Mouse (Mus musculus): ENCODE measurements around the gene Sec24a.
"Not testable (repeated sequence)": the region's sequence is repeated elsewhere in the genome, so short reads cannot be mapped to it uniquely, and the experiment has no call there.

Gene Sec24a

GRCm38 (mm10) chr11:51763213-51763907 is at the start of gene Sec24a, which contains the start of gene Sar1b:
TSS of gene Sec24a (minus strand) at chr11:51763634.
TSS of gene Sar1b (plus strand) at chr11:51763687.
- in situ Hi-C loops (cut with MboI, MseI) = no loop called here

GRCm38 (mm10) chr11:51812022-51812546 is 48.6 kb upstream of the Sec24a start:
- in situ Hi-C loops (cut with MboI, MseI) = no loop called here

GRCm38 (mm10) chr11:51811230-51811629 is 47.8 kb upstream of the Sec24a start:
- in situ Hi-C loops (cut with MboI, MseI) = no loop called here

GRCm38 (mm10) chr11:51809632-51810224 is 46.3 kb upstream of the Sec24a start:
- in situ Hi-C loops (cut with MboI, MseI) = no loop called here

- in situ Hi-C loops (cut with MboI, MseI) = no loop called here
Observed at GRCm38 (mm10) chr11:51807108-51807879, 43.9 kb upstream of the Sec24a start.

- in situ Hi-C loops (cut with MboI, MseI) = no loop called here
Observed at GRCm38 (mm10) chr11:51805221-51805981, 42.0 kb upstream of the Sec24a start.

GRCm38 (mm10) chr11:51800634-51801325 is 37.3 kb upstream of the Sec24a start:
- in situ Hi-C loops (cut with MboI, MseI) = no loop called here

GRCm38 (mm10) chr11:51796272-51796671 is 32.8 kb upstream of the Sec24a start:
- in situ Hi-C loops (cut with MboI, MseI) = no loop called here

GRCm38 (mm10) chr11:51790662-51791061 is 27.2 kb upstream of the Sec24a start:
- in situ Hi-C loops (cut with MboI, MseI) = no loop called here

- in situ Hi-C loops (cut with MboI, MseI) = not testable (repeated sequence)
Observed at GRCm38 (mm10) chr11:51789735-51790134, 26.3 kb upstream of the Sec24a start.

- in situ Hi-C loops (cut with MboI, MseI) = no loop called here
Observed at GRCm38 (mm10) chr11:51785926-51786325, 22.5 kb upstream of the Sec24a start.

- in situ Hi-C loops (cut with MboI, MseI) = no loop called here
Observed at GRCm38 (mm10) chr11:51782721-51783120, 19.3 kb upstream of the Sec24a start.

- in situ Hi-C loops (cut with MboI, MseI) = no loop called here
Observed at GRCm38 (mm10) chr11:51780773-51781267, 17.4 kb upstream of the Sec24a start.

GRCm38 (mm10) chr11:51777478-51777877 is 14.0 kb upstream of the Sec24a start:
- in situ Hi-C loops (cut with MboI, MseI) = no loop called here

GRCm38 (mm10) chr11:51775507-51775906 is 12.1 kb upstream of the Sec24a start:
- in situ Hi-C loops (cut with MboI, MseI) = no loop called here

- in situ Hi-C loops (cut with MboI, MseI) = no loop called here
Observed at GRCm38 (mm10) chr11:51768296-51768695, 4.9 kb upstream of the Sec24a start.

- in situ Hi-C loops (cut with MboI, MseI) = no loop called here
Observed at GRCm38 (mm10) chr11:51767579-51768220, 4.3 kb upstream of the Sec24a start.

- in situ Hi-C loops (cut with MboI, MseI) = no loop called here
Observed at GRCm38 (mm10) chr11:51764816-51765215, 1.4 kb upstream of the Sec24a start.

GRCm38 (mm10) chr11:51763955-51764354 is 521 bp upstream of the Sec24a start:
- in situ Hi-C loops (cut with MboI, MseI) = no loop called here

GRCm38 (mm10) chr11:51761241-51761640 is 2.2 kb downstream of the Sec24a start:
- in situ Hi-C loops (cut with MboI, MseI) = no loop called here

Data from T-helper 1 cell (primary cell).